Mouse (Mus musculus) stomach, embryonic 14.5 days (tissue): ENCODE measurements at regions not wholly inside any gene's neighbourhood (a gene's known extent, or its start where the extent isn't known, plus 50 kb on each side); places are given as distances from the start of the nearest gene placed in this dataset.
"Not testable (repeated sequence)": the region's sequence is repeated elsewhere in the genome, so short reads cannot be mapped to it uniquely, and the experiment has no call there.

Experiments used
- ATAC-seq: fragments of 200-750 bp; cut with Nextera tagmentation; 2 replicates; pipeline ENCODE4 v1.8.0; 2017; ENCODE audit warnings: low read depth, moderate TSS enrichment; ENCODE audit not compliant: insufficient number of reproducible peaks, insufficient read depth, low FRiP score
- H3K27ac ChIP-seq: fragments of 300-500 bp; sonication (generic); 2 replicates; pipeline ENCODE4 v1.5.1; 2014; ENCODE audit warnings: mild to moderate bottlenecking, low read length, moderate library complexity, mixed read lengths
- H3K27me3 ChIP-seq: fragments of 300-500 bp; sonication (generic); 2 replicates; pipeline ENCODE4 v1.6.1; 2014; ENCODE audit warnings: low read length, control low read depth, mixed read lengths; ENCODE audit not compliant: control insufficient read depth, insufficient read depth
- H3K36me3 ChIP-seq: fragments of 300-500 bp; sonication (generic); 2 replicates; pipeline ENCODE4 v1.6.1; 2014; ENCODE audit warnings: mild to moderate bottlenecking, control low read depth, low read length, moderate library complexity, mixed read lengths; ENCODE audit not compliant: control insufficient read depth, insufficient read depth
- H3K4me1 ChIP-seq: fragments of 300-500 bp; sonication (generic); 2 replicates; pipeline ENCODE4 v1.6.1; 2014; ENCODE audit warnings: low read length, control low read depth, mixed read lengths; ENCODE audit not compliant: control insufficient read depth, insufficient read depth
- H3K4me2 ChIP-seq: fragments of 300-500 bp; sonication (generic); replicated peaks from 2 replicates; pipeline ENCODE4 v1.6.1; 2014; ENCODE audit warnings: low read depth, low read length, control low read depth
- H3K4me3 ChIP-seq: fragments of 300-500 bp; sonication (generic); 2 replicates; pipeline ENCODE4 v1.5.1; 2014; ENCODE audit warnings: low read depth, low read length, control low read depth
- H3K9ac ChIP-seq: fragments of 300-500 bp; sonication (generic); replicated peaks from 2 replicates; pipeline ENCODE4 v1.6.1; 2014; ENCODE audit warnings: low read depth, mild to moderate bottlenecking, control low read depth, low read length, moderate library complexity, mixed read lengths
- H3K9me3 ChIP-seq: fragments of 300-500 bp; sonication (generic); 2 replicates; pipeline ENCODE4 v1.6.1; 2016; ENCODE audit warnings: low read depth, low read length, control low read depth; ENCODE audit not compliant: control insufficient read depth
- WGBS: fragments of 180-500 bp; shearing (Covaris S2); extraction: QIAGEN DNeasy Blood & Tissue Kit; methylation state at CpG from one replicate; pipeline ENCODE4 v1.1.7; 2014; 5-methylcytosine and 5-hydroxymethylcytosine counted together

GRCm38 (mm10) chr7:36198091-36198700 lies 395.4 kb upstream of the Zfp507 start:
- no peak for ATAC-seq
- Histone ChIP-seq H3K9ac (0 out of 2 replicates have a peak overlapping the region, but pooled peaks have one; percentile 6), H3K36me3 (no peaks in the 10 kb centered on the region), H3K4me2 (no peak overlapping the region), H3K4me1 (no peaks in the 10 kb centered on the region), H3K27me3 (no peaks in the 10 kb centered on the region), H3K4me3 (no peak overlapping the region), H3K9me3 (no peaks in the 10 kb centered on the region), H3K27ac (no peak overlapping the region)
- WGBS: 88% methylated on average over 16 of the region's 16 CpGs

DNA sequence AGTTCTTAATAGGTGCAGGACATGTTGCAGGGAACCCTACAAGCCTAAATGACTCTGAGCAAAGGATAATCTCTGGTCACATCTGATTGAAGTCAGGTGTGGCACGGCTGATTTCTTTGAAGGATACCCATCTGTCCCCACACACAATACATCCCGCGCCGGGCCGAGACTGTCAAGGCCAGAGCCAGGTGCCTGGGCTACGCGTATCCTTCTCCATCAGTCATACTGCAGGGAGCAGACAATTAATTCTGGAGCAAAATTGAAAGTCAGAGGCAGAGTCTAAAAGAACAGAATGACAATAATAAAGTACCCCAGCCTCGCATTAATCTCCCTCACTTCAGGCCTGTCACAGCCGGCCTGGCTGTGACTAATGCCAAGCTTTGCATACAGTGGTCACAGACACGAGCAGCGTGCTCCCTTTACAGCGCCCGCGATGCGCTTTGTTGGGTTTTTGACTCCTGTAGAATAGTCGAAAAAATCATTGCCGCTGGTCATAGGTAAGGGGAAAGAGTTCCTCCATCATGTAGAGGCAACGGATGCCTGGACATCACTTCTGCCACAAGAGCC lies 393.4 kb upstream of the Zfp507 start:
- Histone ChIP-seq H3K9me3 (no peaks in the 10 kb centered on the region), H3K4me2 (no peak overlapping the region), H3K27ac (no peak overlapping the region), H3K36me3 (no peaks in the 10 kb centered on the region), H3K4me3 (no peak overlapping the region), H3K27me3 (no peaks in the 10 kb centered on the region), H3K9ac (no peak overlapping the region), H3K4me1 (no peaks in the 10 kb centered on the region)
- no peak for ATAC-seq
- 71% methylated on average over 18 of the region's 18 CpGs for WGBS

GRCm38 (mm10) chr7:36192645-36193044 lies 389.8 kb upstream of the Zfp507 start:
- no peak for ATAC-seq
- Histone ChIP-seq H3K9ac (no peak overlapping the region), H3K27ac (no peak overlapping the region), H3K4me2 (no peak overlapping the region), H3K27me3 (no peaks in the 10 kb centered on the region), H3K9me3 (no peaks in the 10 kb centered on the region), H3K4me1 (no peaks in the 10 kb centered on the region), H3K36me3 (no peaks in the 10 kb centered on the region), H3K4me3 (no peak overlapping the region)
- 45% methylated on average over 8 of the region's 8 CpGs for WGBS

DNA sequence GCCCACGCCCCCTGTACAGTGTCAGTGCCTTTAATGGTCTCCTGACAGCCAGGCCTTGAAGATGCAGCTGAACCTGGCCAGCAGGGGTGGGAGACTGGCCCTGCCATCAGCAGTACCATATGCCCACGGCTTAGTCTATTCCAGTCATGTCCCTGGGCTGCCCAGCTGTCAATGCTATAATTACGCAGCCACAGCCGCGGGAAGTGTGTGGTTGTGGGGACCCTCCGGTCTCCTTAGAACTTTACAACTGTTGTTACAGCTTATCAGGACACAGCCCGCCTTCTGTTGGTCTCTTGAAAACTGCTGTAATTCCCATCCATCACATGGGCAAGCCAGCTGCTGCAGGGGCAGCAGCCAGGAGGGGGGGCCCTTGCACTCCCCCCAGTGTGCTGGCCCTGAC lies 375.1 kb upstream of the Zfp507 start:
- H3K9me3 ChIP-seq: no peaks in the 10 kb centered on the region
- no peaks in the 10 kb centered on the region for H3K36me3 ChIP-seq
- whole genome bisulfite sequencing: 55% methylated on average over 7 of the region's 7 CpGs

DNA sequence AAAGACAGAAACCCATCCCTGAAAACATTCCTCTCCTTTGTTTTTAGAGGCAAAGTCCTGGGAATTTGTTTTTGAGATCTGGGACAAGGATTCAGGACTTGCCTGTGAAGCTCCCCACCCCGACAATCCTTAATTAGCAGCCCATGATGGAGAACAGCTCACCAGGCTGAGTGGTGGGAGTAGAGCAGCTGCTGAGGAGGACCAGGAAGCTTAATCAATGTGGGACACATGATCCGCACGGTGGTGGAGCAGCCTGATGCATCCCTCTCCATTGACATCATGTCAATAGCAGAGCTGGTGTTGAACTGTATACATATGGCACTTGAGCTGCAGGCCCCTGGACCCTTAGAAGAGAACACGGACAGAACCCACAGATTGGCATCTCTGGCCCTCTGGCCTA lies 372.5 kb upstream of the Zfp507 start:
- ATAC-seq: no peak
- Histone ChIP-seq H3K4me1 (no peaks in the 10 kb centered on the region), H3K4me3 (no peak overlapping the region), H3K9ac (no peak overlapping the region), H3K36me3 (no peaks in the 10 kb centered on the region), H3K9me3 (no peaks in the 10 kb centered on the region; the same call in 1 of the 2 replicates), H3K27me3 (no peaks in the 10 kb centered on the region), H3K4me2 (no peak overlapping the region), H3K27ac (no peak overlapping the region)
- WGBS: 87% methylated on average over 4 of the region's 4 CpGs

More for the DNA sequence above, 375.1 kb upstream of the Zfp507 start:
- Histone ChIP-seq H3K4me2 (no peak overlapping the region), H3K4me1 (no peaks in the 10 kb centered on the region), H3K27me3 (no peaks in the 10 kb centered on the region), H3K9ac (no peak overlapping the region), H3K27ac (no peak overlapping the region), H3K4me3 (no peak overlapping the region)
- no peak for ATAC-seq

GRCm38 (mm10) chr7:36172511-36172910 lies 369.7 kb upstream of the Zfp507 start:
- H3K4me3 ChIP-seq, H3K4me1 ChIP-seq, H3K9ac ChIP-seq, H3K9me3 ChIP-seq, H3K36me3 ChIP-seq, H3K4me2 ChIP-seq, H3K27me3 ChIP-seq, ATAC-seq, H3K27ac ChIP-seq: not testable (repeated sequence)
- WGBS: 43% methylated on average over 2 of the region's 2 CpGs

GRCm38 (mm10) chr7:36157270-36157945 lies 354.6 kb upstream of the Zfp507 start:
- WGBS: 26% methylated on average over 22 of the region's 22 CpGs
- H3K36me3 ChIP-seq: no peaks in the 10 kb centered on the region
- peaks cover 5% of the 10 kb centered on the region for H3K4me1 ChIP-seq
- H3K27me3 ChIP-seq: no peaks in the 10 kb centered on the region
- peak overlapping the region; percentile 32 for H3K4me2 ChIP-seq
- H3K4me3 ChIP-seq: no peak overlapping the region
- H3K27ac ChIP-seq: no peak overlapping the region
- no peaks in the 10 kb centered on the region for H3K9me3 ChIP-seq
- no peak for ATAC-seq
- H3K9ac ChIP-seq: no peak overlapping the region

GRCm38 (mm10) chr7:36156595-36156994 lies 353.8 kb upstream of the Zfp507 start:
- 24% methylated on average over 12 of the region's 12 CpGs for WGBS
- Histone ChIP-seq H3K4me3 (no peak overlapping the region), H3K4me1 (peaks cover 5% of the 10 kb centered on the region), H3K27me3 (no peaks in the 10 kb centered on the region), H3K9me3 (no peaks in the 10 kb centered on the region), H3K27ac (no peak overlapping the region), H3K4me2 (peak overlapping the region; percentile 32; the same call in 1 of the 2 replicates), H3K9ac (no peak overlapping the region), H3K36me3 (no peaks in the 10 kb centered on the region)
- no peak for ATAC-seq
